20 mouse cellular contexts compared by ENCODE assay signal in genomic region chr15:61239414-61239813, GRCm38 (mm10).
DNase-seq lines count a peak whose midpoint lies in the region; ATAC-seq and TF ChIP-seq lines count a peak whose summit lies in the region.
"Had no signal": no experiment of that assay in that cellular context is flagged by ENCODE, and none has a peak within 500 bp of the region (broad histone marks: within the 10 kb centered on the region; RNA-seq: fewer than 3 reads in every experiment).

No protein-coding gene starts in this region.

- no peaks in the 10 kb centered on the region for H3K9me3 ChIP-seq in forebrain, embryonic 13.5 days (replicated peaks)
- no peaks in the 10 kb centered on the region for H3K9me3 ChIP-seq in forebrain, embryonic 15.5 days
- H3K9me3 ChIP-seq in kidney, embryonic 16.5 days (ENCODE audit: low read length): no peaks in the 10 kb centered on the region
- H3K9me3 ChIP-seq in embryonic facial prominence, embryonic 12.5 days: no peaks in the 10 kb centered on the region
- H3K9me3 ChIP-seq in limb, embryonic 13.5 days: no peaks in the 10 kb centered on the region
- H3K9me3 ChIP-seq: limb, embryonic 15.5 days; megakaryocyte, embryonic 14.5 days; midbrain, embryonic 13.5 days; neural tube, embryonic 12.5 days had no signal

- no peak for TF ChIP-seq CTCF in thymus, adult 2 months (IDR thresholded peaks at IDR 0.05; ENCODE audit: borderline replicate concordance, control insufficient read depth, extremely low read depth, insufficient read depth, low read length, poor library complexity)

- no peak overlapping the region for H3K4me2 ChIP-seq in forebrain, embryonic 13.5 days
- H3K4me2 ChIP-seq in forebrain, embryonic 15.5 days (replicated peaks): no peak overlapping the region
- peak overlapping the region; percentile 27; the same call in 1 of the 2 replicates for H3K4me2 ChIP-seq in kidney, embryonic 16.5 days (replicated peaks; ENCODE audit: low read depth, low read length)
- H3K4me2 ChIP-seq in embryonic facial prominence, embryonic 12.5 days (replicated peaks): no peak overlapping the region
- peak overlapping the region; percentile 19; the same call in 1 of the 2 replicates for H3K4me2 ChIP-seq in limb, embryonic 13.5 days (replicated peaks)
- H3K4me2 ChIP-seq: heart, embryonic 11.5 days; limb, embryonic 15.5 days; lung, embryonic 14.5 days; midbrain, embryonic 13.5 days; neural tube, embryonic 12.5 days had no signal

- ATAC-seq in forebrain, embryonic 13.5 days: peak; percentile 27; the same call in 1 of the 2 replicates
- no peak for ATAC-seq in forebrain, embryonic 15.5 days (replicated peaks)
- peak; percentile 49; the same call in 1 of the 2 replicates for ATAC-seq in kidney, embryonic 16.5 days (ENCODE audit: low FRiP score, low TSS enrichment)
- no peak for ATAC-seq in embryonic facial prominence, embryonic 12.5 days (ENCODE audit: insufficient number of reproducible peaks, insufficient read depth, low FRiP score, low TSS enrichment)
- no peak for ATAC-seq in limb, embryonic 13.5 days (ENCODE audit: low FRiP score, low read depth)
- ATAC-seq: hindbrain, embryonic 16.5 days; intestine, embryonic 16.5 days had no signal

- no peak overlapping the region for H3K4me3 ChIP-seq in forebrain, embryonic 13.5 days
- no peak overlapping the region for H3K4me3 ChIP-seq in forebrain, embryonic 15.5 days
- H3K4me3 ChIP-seq in kidney, embryonic 16.5 days (ENCODE audit: low read length): no peak overlapping the region
- H3K4me3 ChIP-seq in embryonic facial prominence, embryonic 12.5 days: no peak overlapping the region
- H3K4me3 ChIP-seq in limb, embryonic 13.5 days: no peak overlapping the region
- no peak overlapping the region for H3K4me3 ChIP-seq in thymus, adult 2 months (ENCODE audit: control insufficient read depth, insufficient read depth, low read length)
- H3K4me3 ChIP-seq: limb, embryonic 15.5 days; megakaryocyte, embryonic 14.5 days; midbrain, embryonic 13.5 days; neural tube, embryonic 12.5 days had no signal

- no peaks in the 10 kb centered on the region for H3K36me3 ChIP-seq in forebrain, embryonic 13.5 days (ENCODE audit: poor library complexity, severe bottlenecking)
- no peaks in the 10 kb centered on the region for H3K36me3 ChIP-seq in forebrain, embryonic 15.5 days
- H3K36me3 ChIP-seq in kidney, embryonic 16.5 days (ENCODE audit: insufficient read depth, low read length): no peaks in the 10 kb centered on the region
- no peaks in the 10 kb centered on the region for H3K36me3 ChIP-seq in embryonic facial prominence, embryonic 12.5 days
- no peaks in the 10 kb centered on the region for H3K36me3 ChIP-seq in limb, embryonic 13.5 days
- no peaks in the 10 kb centered on the region for H3K36me3 ChIP-seq in thymus, adult 2 months (ENCODE audit: control insufficient read depth, insufficient read depth, low read length)
- H3K36me3 ChIP-seq: limb, embryonic 15.5 days; midbrain, embryonic 13.5 days; neural tube, embryonic 12.5 days had no signal

- no peak overlapping the region for H3K27ac ChIP-seq in forebrain, embryonic 13.5 days
- H3K27ac ChIP-seq in forebrain, embryonic 15.5 days (replicated peaks): no peak overlapping the region
- H3K27ac ChIP-seq in kidney, embryonic 16.5 days (ENCODE audit: low read length): no peak overlapping the region
- H3K27ac ChIP-seq in embryonic facial prominence, embryonic 12.5 days: peak overlapping the region; percentile 65; the same call in 1 of the 2 replicates
- peak overlapping the region; percentile 11; the same call in 1 of the 2 replicates for H3K27ac ChIP-seq in limb, embryonic 13.5 days
- no peak overlapping the region for H3K27ac ChIP-seq in thymus, adult 2 months (ENCODE audit: control insufficient read depth, insufficient read depth, low read length)
- H3K27ac ChIP-seq: limb, embryonic 15.5 days; liver, embryonic 14.5 days; midbrain, embryonic 13.5 days; neural tube, embryonic 12.5 days had no signal

- H3K4me1 ChIP-seq in forebrain, embryonic 13.5 days: peaks cover 17% of the 10 kb centered on the region
- peaks cover 15% of the 10 kb centered on the region for H3K4me1 ChIP-seq in forebrain, embryonic 15.5 days
- H3K4me1 ChIP-seq in kidney, embryonic 16.5 days (ENCODE audit: insufficient read depth, low read length): peaks cover 11% of the 10 kb centered on the region; the same call in 1 of the 2 replicates
- peaks cover 22% of the 10 kb centered on the region for H3K4me1 ChIP-seq in embryonic facial prominence, embryonic 12.5 days
- H3K4me1 ChIP-seq in limb, embryonic 13.5 days: peaks cover 22% of the 10 kb centered on the region
- H3K4me1 ChIP-seq in thymus, adult 2 months (replicated peaks; ENCODE audit: control insufficient read depth, insufficient read depth, low read length): no peaks in the 10 kb centered on the region; the same call in 1 of the 2 replicates
- H3K4me1 ChIP-seq: megakaryocyte, embryonic 14.5 days; midbrain, embryonic 13.5 days had no signal

- no peak for DNase-seq in kidney, postnatal 25 days
- no peak for DNase-seq in thymus, adult 2 months
- DNase-seq: adrenal gland, postnatal 14 days; cerebellum, adult 9-10 months; layer of hippocampus, adult 9-11 months; lung, embryonic 14.5 days; thymus, postnatal 14 days had no signal

- TF ChIP-seq POLR2A in thymus, adult 2 months (IDR thresholded peaks at IDR 0.05; ENCODE audit: control insufficient read depth, extremely low read depth, insufficient read depth, low read length, poor library complexity): no peak

- H3K27me3 ChIP-seq in forebrain, embryonic 13.5 days: no peaks in the 10 kb centered on the region
- H3K27me3 ChIP-seq in forebrain, embryonic 15.5 days: no peaks in the 10 kb centered on the region
- no peaks in the 10 kb centered on the region for H3K27me3 ChIP-seq in kidney, embryonic 16.5 days (ENCODE audit: insufficient read depth, low read length)
- H3K27me3 ChIP-seq in embryonic facial prominence, embryonic 12.5 days: no peaks in the 10 kb centered on the region
- H3K27me3 ChIP-seq in limb, embryonic 13.5 days: no peaks in the 10 kb centered on the region
- H3K27me3 ChIP-seq in thymus, adult 2 months (ENCODE audit: control insufficient read depth, insufficient read depth, low read length): no peaks in the 10 kb centered on the region
- H3K27me3 ChIP-seq: limb, embryonic 15.5 days; megakaryocyte, embryonic 14.5 days; midbrain, embryonic 13.5 days; neural tube, embryonic 12.5 days had no signal

- 53% methylated on average over 7 of the region's 7 CpGs for whole genome bisulfite sequencing in forebrain, embryonic 13.5 days
- 41% methylated on average over 7 of the region's 7 CpGs for WGBS in forebrain, embryonic 15.5 days
- WGBS in kidney, embryonic 16.5 days: 54% methylated on average over 7 of the region's 7 CpGs
- WGBS in embryonic facial prominence, embryonic 12.5 days: 44% methylated on average over 7 of the region's 7 CpGs
- WGBS in limb, embryonic 13.5 days: 36% methylated on average over 7 of the region's 7 CpGs
- 92% methylated on average over 7 of the region's 7 CpGs for WGBS in thymus, adult 2 months

- H3K9ac ChIP-seq in forebrain, embryonic 13.5 days: no peak overlapping the region
- no peak overlapping the region for H3K9ac ChIP-seq in forebrain, embryonic 15.5 days (replicated peaks)
- no peak overlapping the region for H3K9ac ChIP-seq in kidney, embryonic 16.5 days (replicated peaks; ENCODE audit: low read length)
- H3K9ac ChIP-seq in embryonic facial prominence, embryonic 12.5 days: no peak overlapping the region
- no peak overlapping the region for H3K9ac ChIP-seq in limb, embryonic 13.5 days
- H3K9ac ChIP-seq: limb, embryonic 15.5 days; liver, embryonic 14.5 days; lung, embryonic 14.5 days; midbrain, embryonic 13.5 days; neural tube, embryonic 12.5 days had no signal

Comparison
In these comparisons a context has a peak if more than half of its experiments do, and no peak if none do; other contexts are left out.
1. ATAC-seq: peak in forebrain, embryonic 13.5 days (single experiment) and kidney, embryonic 16.5 days (single experiment); none in forebrain, embryonic 15.5 days (single experiment), embryonic facial prominence, embryonic 12.5 days (single experiment) and limb, embryonic 13.5 days (single experiment).
2. H3K27ac ChIP-seq: peak in embryonic facial prominence, embryonic 12.5 days (single experiment) and limb, embryonic 13.5 days (single experiment); none in forebrain, embryonic 13.5 days (single experiment), forebrain, embryonic 15.5 days (single experiment), kidney, embryonic 16.5 days (single experiment) and thymus, adult 2 months (single experiment).
3. H3K4me2 ChIP-seq: peak in kidney, embryonic 16.5 days (single experiment) and limb, embryonic 13.5 days (single experiment); none in forebrain, embryonic 13.5 days (single experiment), forebrain, embryonic 15.5 days (single experiment) and embryonic facial prominence, embryonic 12.5 days (single experiment).